Mouse (Mus musculus): ENCODE results near the gene Shmt1. TPM values are rescaled to one million over a fixed set of nuclear protein-coding genes. Genes with fewer than 3 reads are reported as not detected.

The Shmt1 gene
- total RNA-seq, 4 experiments from 2014 or later, result 10.5 to 15.0 (median 12.5) TPM

Other genes with a start within 250 kb of the Shmt1 start
- 10 to 100 TPM in 1 of 4 experiments, 1 to 10 TPM in 3; 9.5 to 10.3 (median 9.8) TPM for gene Llgl1, start 112.0 kb downstream of the Shmt1 start, total RNA-seq (2022)
- 100 to 1,000 TPM in 2 of 4 experiments, 10 to 100 TPM in 2; 96.0 to 116 (median 101) TPM for gene Flii, start 84.5 kb downstream of the Shmt1 start, total RNA-seq (2022)
- gene Mief2, start 83.3 kb downstream of the Shmt1 start, total RNA-seq (2022), result 10 to 100 TPM; 80.3 to 94.0 (median 84.3) TPM
- 1 to 10 TPM; 3.8 to 4.7 (median 4.2) TPM for gene Top3a, start 34.4 kb downstream of the Shmt1 start, total RNA-seq (2022)
- 10 to 100 TPM; 16.7 to 22.3 (median 19.7) TPM for gene Smcr8, start 34.2 kb downstream of the Shmt1 start, total RNA-seq (2022)
- 10 to 100 TPM; 23.9 to 28.1 (median 24.2) TPM for gene Dhrs7b, start 18.9 kb upstream of the Shmt1 start, total RNA-seq (2022)
- gene Tmem11, start 67.6 kb upstream of the Shmt1 start, total RNA-seq (2022), result 10 to 100 TPM; 37.2 to 44.1 (median 43.5) TPM
- 1 to 10 TPM; 6.5 to 9.2 (median 7.3) TPM for gene Natd1, start 103.0 kb upstream of the Shmt1 start, total RNA-seq (2022)
- 100 to 1,000 TPM; 117 to 122 (median 119) TPM for gene Map2k3, start 120.3 kb upstream of the Shmt1 start, total RNA-seq (2022)
- gene Kcnj12, start 210.8 kb upstream of the Shmt1 start, total RNA-seq (2022), result 10 to 100 TPM; 59.6 to 63.8 (median 62.0) TPM